Mouse (Mus musculus) embryonic facial prominence, embryonic 12.5 days (tissue): ENCODE measurements around the gene Tent4b. TPM values are rescaled to one million over a fixed set of nuclear protein-coding genes. Genes with fewer than 3 reads are reported as not detected.
A peak's percentile ranks its signal among the peaks of the same experiment; 100 is the strongest.

ENCODE experiments used
- ATAC-seq: fragments of 200-750 bp; cut with Nextera tagmentation; 2 replicates; pipeline ENCODE4 v1.8.0; 2017; ENCODE audit not compliant: insufficient number of reproducible peaks, insufficient read depth, low FRiP score, low TSS enrichment
- H3K27ac ChIP-seq: fragments of 300-500 bp; sonication (generic); 2 replicates; pipeline ENCODE4 v1.5.1; 2016; ENCODE audit warnings: mild to moderate bottlenecking
- H3K27me3 ChIP-seq: fragments of 300-500 bp; sonication (generic); 2 replicates; pipeline ENCODE4 v1.6.1; 2016; ENCODE audit warnings: mild to moderate bottlenecking, moderate library complexity
- H3K36me3 ChIP-seq: fragments of 300-500 bp; sonication (generic); 2 replicates; pipeline ENCODE4 v1.6.1; 2016; ENCODE audit warnings: mild to moderate bottlenecking
- H3K4me1 ChIP-seq: fragments of 300-500 bp; sonication (generic); 2 replicates; pipeline ENCODE4 v1.6.1; 2016
- H3K4me2 ChIP-seq: fragments of 300-500 bp; sonication (generic); replicated peaks from 2 replicates; pipeline ENCODE4 v1.6.1; 2016; ENCODE audit warnings: mild to moderate bottlenecking, moderate library complexity
- H3K4me3 ChIP-seq: fragments of 300-500 bp; sonication (generic); 2 replicates; pipeline ENCODE4 v1.5.1; 2016; ENCODE audit warnings: mild to moderate bottlenecking
- H3K9ac ChIP-seq: fragments of 300-500 bp; sonication (generic); 2 replicates; pipeline ENCODE4 v1.6.1; 2016; ENCODE audit warnings: mild to moderate bottlenecking, moderate library complexity
- H3K9me3 ChIP-seq: fragments of 300-500 bp; sonication (generic); 2 replicates; pipeline ENCODE4 v1.6.1; 2016; ENCODE audit warnings: mild to moderate bottlenecking, moderate library complexity
- WGBS: fragments of 180-500 bp; shearing (Covaris S2); methylation state at CpG from one replicate; pipeline ENCODE4 v1.1.7; 2016; 5-methylcytosine and 5-hydroxymethylcytosine counted together
- polyA plus RNA-seq: library from polyadenylated mRNA; unstranded; fragments of >200 nt; fragmentation: Nextera tagmentation; extraction: Ambion mirVana; gene quantifications from 2 replicates; pipeline ENCODE4 v1.2.1, GENCODE M21; 2016

The Tent4b gene
- polyA plus RNA-seq, 1 experiment from 2014 or later = 11.9 TPM

GRCm38 (mm10) chr8:88236666-88237065 lies 37.7 kb downstream of the Tent4b start:
- H3K9ac ChIP-seq = no peak overlapping the region
- H3K4me1 ChIP-seq = no peaks in the 10 kb centered on the region
- 70% methylated on average over 2 of the region's 2 CpGs for WGBS
- no peaks in the 10 kb centered on the region for H3K36me3 ChIP-seq
- no peaks in the 10 kb centered on the region for H3K9me3 ChIP-seq
- no peaks in the 10 kb centered on the region for H3K27me3 ChIP-seq
- H3K27ac ChIP-seq = no peak overlapping the region
- H3K4me3 ChIP-seq = no peak overlapping the region
- no peak overlapping the region for H3K4me2 ChIP-seq
- ATAC-seq = no peak

GRCm38 (mm10) chr8:88237606-88238005 lies 38.6 kb downstream of the Tent4b start:
- 66% methylated on average over 2 of the region's 2 CpGs for WGBS
- no peaks in the 10 kb centered on the region for H3K9me3 ChIP-seq
- H3K27me3 ChIP-seq = no peaks in the 10 kb centered on the region
- H3K4me1 ChIP-seq = no peaks in the 10 kb centered on the region
- no peak overlapping the region for H3K4me2 ChIP-seq
- no peak overlapping the region for H3K4me3 ChIP-seq
- no peak for ATAC-seq
- no peak overlapping the region for H3K27ac ChIP-seq
- H3K9ac ChIP-seq = no peak overlapping the region
- H3K36me3 ChIP-seq = no peaks in the 10 kb centered on the region

- H3K27me3 ChIP-seq = no peaks in the 10 kb centered on the region
- 92% methylated on average over 5 of the region's 5 CpGs for WGBS
- H3K9me3 ChIP-seq = no peaks in the 10 kb centered on the region
- no peak overlapping the region for H3K27ac ChIP-seq
- H3K4me3 ChIP-seq = no peak overlapping the region
- H3K36me3 ChIP-seq = 0 out of 2 replicates have a peak, but pooled peaks cover 4% of the 10 kb centered on the region
- ATAC-seq = no peak
- H3K4me2 ChIP-seq = no peak overlapping the region
- H3K9ac ChIP-seq = no peak overlapping the region
- no peaks in the 10 kb centered on the region for H3K4me1 ChIP-seq
Measured at GRCm38 (mm10) chr8:88239277-88239676, 40.3 kb downstream of the Tent4b start.

DNA sequence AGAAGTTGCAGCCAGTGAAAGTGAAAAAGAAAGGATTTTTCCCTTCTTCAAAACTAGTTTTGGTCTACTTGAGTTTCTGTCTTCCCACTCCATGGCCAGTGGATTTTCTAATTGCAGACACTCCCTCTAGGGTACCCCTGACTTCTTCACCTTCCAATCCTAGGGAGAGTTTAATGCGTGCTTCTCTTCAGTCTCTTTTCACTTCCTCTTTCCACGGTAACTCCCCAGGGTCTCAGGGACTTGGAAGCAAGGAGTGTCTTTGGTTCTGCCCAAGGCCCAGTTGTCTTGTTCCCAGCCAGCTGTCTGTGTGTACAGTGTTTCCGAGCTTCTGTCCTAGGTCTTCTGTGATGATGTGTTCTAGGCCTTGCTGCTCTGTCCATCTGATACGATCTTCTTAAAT lies 42.9 kb downstream of the Tent4b start:
- Histone ChIP-seq H3K27me3 (no peaks in the 10 kb centered on the region), H3K36me3 (0 out of 2 replicates have a peak, but pooled peaks cover 8% of the 10 kb centered on the region), H3K4me2 (no peak overlapping the region), H3K9me3 (no peaks in the 10 kb centered on the region), H3K27ac (no peak overlapping the region), H3K4me1 (no peaks in the 10 kb centered on the region), H3K4me3 (no peak overlapping the region), H3K9ac (no peak overlapping the region)
- ATAC-seq = no peak
- 79% methylated on average over 4 of the region's 4 CpGs for WGBS

GRCm38 (mm10) chr8:88244298-88244697 lies 45.3 kb downstream of the Tent4b start:
- no peaks in the 10 kb centered on the region for H3K27me3 ChIP-seq
- H3K4me2 ChIP-seq = no peak overlapping the region
- H3K4me1 ChIP-seq = no peaks in the 10 kb centered on the region
- no peak overlapping the region for H3K27ac ChIP-seq
- no peak overlapping the region for H3K9ac ChIP-seq
- WGBS = 78% methylated on average over 4 of the region's 4 CpGs
- no peak for ATAC-seq
- H3K36me3 ChIP-seq = peaks cover 20% of the 10 kb centered on the region; the same call in 1 of the 2 replicates
- no peak overlapping the region for H3K4me3 ChIP-seq
- no peaks in the 10 kb centered on the region for H3K9me3 ChIP-seq

DNA sequence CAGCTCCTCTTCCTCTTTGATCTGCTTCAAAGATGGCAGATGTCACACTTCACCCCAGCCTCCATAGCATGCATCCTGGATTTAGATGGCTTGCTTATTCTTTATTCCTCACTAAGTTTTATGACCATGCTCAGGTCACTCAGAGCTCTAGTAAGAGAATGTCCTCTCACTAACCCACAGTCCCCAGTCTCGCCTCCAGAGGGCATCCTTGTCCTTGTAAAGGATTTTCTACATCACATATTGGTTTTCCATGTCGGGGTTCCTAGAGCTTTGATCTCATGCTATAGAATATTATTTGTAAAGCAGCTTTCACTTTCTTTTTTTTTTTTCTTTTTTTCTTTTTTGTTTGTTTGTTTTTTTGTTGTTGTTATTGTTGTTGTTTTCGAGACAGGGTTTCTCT lies 53.8 kb downstream of the Tent4b start:
- 62% methylated on average over 3 of the region's 3 CpGs for WGBS
- H3K9me3 ChIP-seq = no peaks in the 10 kb centered on the region
- no peak overlapping the region for H3K27ac ChIP-seq
- H3K4me1 ChIP-seq = no peaks in the 10 kb centered on the region
- H3K4me3 ChIP-seq = no peak overlapping the region
- H3K4me2 ChIP-seq = no peak overlapping the region
- H3K36me3 ChIP-seq = peaks cover 48% of the 10 kb centered on the region
- H3K9ac ChIP-seq = no peak overlapping the region
- H3K27me3 ChIP-seq = no peaks in the 10 kb centered on the region
- ATAC-seq = no peak

DNA sequence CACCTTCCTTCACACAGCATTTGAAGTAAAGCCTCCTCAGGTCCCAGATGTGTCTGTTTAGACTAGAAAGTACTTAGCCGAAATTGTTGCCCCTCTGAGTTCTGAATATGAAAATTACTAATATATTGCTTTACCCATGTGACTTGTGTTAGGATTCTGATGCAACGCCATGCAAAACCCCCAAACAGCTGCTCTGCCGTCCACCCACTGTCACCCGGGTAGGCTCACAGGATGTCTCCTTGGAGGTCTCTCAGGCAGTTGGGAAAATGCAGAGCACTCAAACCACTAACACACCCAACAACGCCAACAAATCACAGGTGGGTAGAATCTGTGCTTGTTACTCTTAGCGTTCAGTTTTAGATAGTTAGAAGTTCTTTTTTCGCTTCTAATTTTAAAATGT lies 55.9 kb downstream of the Tent4b start:
- Histone ChIP-seq H3K9ac (no peak overlapping the region), H3K27me3 (no peaks in the 10 kb centered on the region), H3K4me1 (no peaks in the 10 kb centered on the region), H3K36me3 (peaks cover 32% of the 10 kb centered on the region), H3K4me3 (no peak overlapping the region), H3K27ac (no peak overlapping the region), H3K4me2 (no peak overlapping the region), H3K9me3 (no peaks in the 10 kb centered on the region)
- no peak for ATAC-seq
- 89% methylated on average over 7 of the region's 7 CpGs for WGBS

DNA sequence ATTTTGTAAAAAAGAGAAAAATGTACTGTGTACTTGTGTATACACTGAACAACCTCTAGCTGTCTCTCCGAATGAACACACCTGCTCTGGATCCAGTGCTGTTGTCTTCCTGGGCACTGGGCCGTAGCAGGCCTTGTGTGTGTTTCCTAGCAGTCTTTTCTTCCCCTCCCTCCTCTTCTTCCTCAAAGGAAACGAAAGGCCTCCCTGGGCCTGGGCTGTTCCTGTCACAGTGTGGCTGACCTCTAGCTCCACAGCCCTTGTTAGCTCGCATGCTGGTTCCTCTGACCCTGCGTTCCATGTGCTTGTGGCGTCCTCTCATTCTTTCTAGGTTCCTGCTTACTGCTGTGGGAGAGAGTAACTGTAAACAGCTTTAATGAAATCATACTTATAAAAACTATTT lies 59.0 kb downstream of the Tent4b start:
- ATAC-seq = no peak
- no peak overlapping the region for H3K27ac ChIP-seq
- H3K36me3 ChIP-seq = peaks cover 15% of the 10 kb centered on the region; the same call in 1 of the 2 replicates
- H3K9me3 ChIP-seq = no peaks in the 10 kb centered on the region
- H3K4me1 ChIP-seq = 0 out of 2 replicates have a peak, but pooled peaks cover under 1% of the 10 kb centered on the region
- H3K27me3 ChIP-seq = no peaks in the 10 kb centered on the region
- H3K9ac ChIP-seq = no peak overlapping the region
- no peak overlapping the region for H3K4me2 ChIP-seq
- 64% methylated on average over 6 of the region's 6 CpGs for WGBS
- no peak overlapping the region for H3K4me3 ChIP-seq

DNA sequence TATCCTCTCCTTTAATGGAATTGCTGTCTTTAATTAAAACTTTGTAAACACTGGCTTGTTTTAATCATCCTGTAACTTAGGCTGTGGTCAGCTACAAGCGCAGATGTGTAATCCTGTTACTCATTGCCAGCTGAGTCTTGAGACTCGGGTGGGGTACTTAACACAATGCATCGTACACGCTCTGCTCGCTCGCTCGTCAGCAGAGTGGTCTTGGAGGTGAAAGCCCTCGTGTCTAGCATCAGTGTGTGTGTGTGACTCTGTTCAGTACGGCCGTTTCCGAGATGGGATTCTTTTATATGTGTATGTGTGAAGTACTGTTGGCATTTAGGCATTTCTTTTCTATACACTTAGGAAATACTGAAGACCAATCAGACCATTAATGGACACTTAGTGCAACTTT lies 59.5 kb downstream of the Tent4b start:
- H3K9ac ChIP-seq = no peak overlapping the region
- peaks cover 15% of the 10 kb centered on the region; the same call in 1 of the 2 replicates for H3K36me3 ChIP-seq

GRCm38 (mm10) chr8:88260466-88260980 lies 61.5 kb downstream of the Tent4b start:
- H3K4me2 ChIP-seq = no peak overlapping the region
- H3K27me3 ChIP-seq = no peaks in the 10 kb centered on the region
- no peak overlapping the region for H3K27ac ChIP-seq
- WGBS = 91% methylated on average over 7 of the region's 7 CpGs
- no peak overlapping the region for H3K9ac ChIP-seq
- peaks cover 13% of the 10 kb centered on the region; the same call in 1 of the 2 replicates for H3K4me1 ChIP-seq
- H3K36me3 ChIP-seq = peaks cover 10% of the 10 kb centered on the region; the same call in 1 of the 2 replicates
- ATAC-seq = no peak
- H3K4me3 ChIP-seq = no peak overlapping the region
- no peaks in the 10 kb centered on the region for H3K9me3 ChIP-seq

More for the DNA sequence above, 59.5 kb downstream of the Tent4b start:
- no peak for ATAC-seq
- Histone ChIP-seq H3K4me2 (no peak overlapping the region), H3K27ac (no peak overlapping the region), H3K9me3 (no peaks in the 10 kb centered on the region), H3K4me1 (0 out of 2 replicates have a peak, but pooled peaks cover 5% of the 10 kb centered on the region), H3K4me3 (no peak overlapping the region), H3K27me3 (no peaks in the 10 kb centered on the region)
- WGBS = 81% methylated on average over 11 of the region's 11 CpGs

GRCm38 (mm10) chr8:88262831-88263635 lies 64.0 kb downstream of the Tent4b start:
- no peaks in the 10 kb centered on the region for H3K9me3 ChIP-seq
- H3K27me3 ChIP-seq = no peaks in the 10 kb centered on the region
- H3K4me2 ChIP-seq = no peak overlapping the region
- WGBS = 53% methylated on average over 14 of the region's 14 CpGs
- no peak overlapping the region for H3K27ac ChIP-seq
- H3K36me3 ChIP-seq = no peaks in the 10 kb centered on the region
- H3K4me3 ChIP-seq = no peak overlapping the region
- H3K9ac ChIP-seq = no peak overlapping the region
- no peak for ATAC-seq
- H3K4me1 ChIP-seq = peaks cover 17% of the 10 kb centered on the region

DNA sequence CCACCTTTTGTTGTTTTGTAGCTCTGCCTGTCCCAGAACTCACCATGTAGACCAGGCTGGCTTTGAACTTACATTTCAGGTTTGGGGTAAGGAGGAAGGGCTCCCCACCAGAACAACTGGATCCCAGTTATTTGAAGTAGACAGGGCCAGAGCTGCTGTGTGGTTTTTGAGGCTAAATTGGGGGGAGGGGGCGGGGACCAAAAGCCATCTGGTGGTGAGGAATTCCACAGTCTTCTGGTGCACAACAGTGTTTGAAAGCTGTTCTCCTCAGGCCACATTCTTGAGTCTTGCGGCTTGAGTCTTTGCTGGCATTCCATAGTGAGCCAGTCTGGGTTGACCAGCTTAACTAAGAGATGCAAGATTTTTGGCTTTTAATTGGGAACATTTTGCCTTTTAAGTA lies 66.5 kb downstream of the Tent4b start:
- Histone ChIP-seq H3K4me3 (no peak overlapping the region), H3K27me3 (no peaks in the 10 kb centered on the region), H3K4me1 (peaks cover 17% of the 10 kb centered on the region), H3K9ac (no peak overlapping the region), H3K9me3 (no peaks in the 10 kb centered on the region), H3K36me3 (no peaks in the 10 kb centered on the region), H3K4me2 (no peak overlapping the region), H3K27ac (peak overlapping the region; percentile 54; the same call in 1 of the 2 replicates)
- 8% methylated on average over 2 of the region's 2 CpGs for WGBS
- ATAC-seq = no peak
